Mouse (Mus musculus): ENCODE measurements at regions not wholly inside any gene's neighbourhood (a gene's known extent, or its start where the extent isn't known, plus 50 kb on each side); places are given as distances from the start of the nearest gene placed in this dataset.

- H3K4me2 ChIP-seq = no peak overlapping the region
- 35% methylated on average over 3 of the region's 3 CpGs for WGBS
- H3K36me3 ChIP-seq (ENCODE audit: control insufficient read depth, insufficient read depth, low read length) = no peaks in the 10 kb centered on the region
- no peak overlapping the region for H3K27ac ChIP-seq (ENCODE audit: low read depth, low read length)
- H3K9ac ChIP-seq (ENCODE audit: low read depth, low read length) = no peak overlapping the region
- H3K4me3 ChIP-seq (ENCODE audit: low read depth, low read length) = no peak overlapping the region
- ATAC-seq (replicated peaks; ENCODE audit: low FRiP score) (no peak), DNase-seq (ENCODE audit: low spot score) (no peak)
- H3K9me3 ChIP-seq (ENCODE audit: control insufficient read depth, low read length) = no peaks in the 10 kb centered on the region
- H3K4me1 ChIP-seq (replicated peaks; ENCODE audit: control insufficient read depth, insufficient read depth, low read length) = no peaks in the 10 kb centered on the region
- no peaks in the 10 kb centered on the region for H3K27me3 ChIP-seq (replicated peaks; ENCODE audit: control insufficient read depth, insufficient read depth, low read length)
Observed at GRCm38 (mm10) chr1:157940331-157940758, 415.8 kb downstream of the Brinp2 start.

- ATAC-seq (replicated peaks; ENCODE audit: low FRiP score) = no peak
- whole genome bisulfite sequencing = 54% methylated on average over 4 of the region's 4 CpGs
- H3K36me3 ChIP-seq (ENCODE audit: control insufficient read depth, insufficient read depth, low read length) = no peaks in the 10 kb centered on the region
Observed at GRCm38 (mm10) chr1:157957506-157957905, 398.6 kb downstream of the Brinp2 start.

GRCm38 (mm10) chr1:157964461-157964860 is 391.7 kb downstream of the Brinp2 start:
- H3K4me2 ChIP-seq = no peak overlapping the region
- 85% methylated on average over 3 of the region's 3 CpGs for WGBS
- H3K27me3 ChIP-seq (replicated peaks; ENCODE audit: control insufficient read depth, insufficient read depth, low read length) = no peaks in the 10 kb centered on the region
- H3K4me1 ChIP-seq (replicated peaks; ENCODE audit: control insufficient read depth, insufficient read depth, low read length) = no peaks in the 10 kb centered on the region
- H3K27ac ChIP-seq (ENCODE audit: low read depth, low read length) = no peak overlapping the region
- DNase-seq (ENCODE audit: low spot score) (no peak), ATAC-seq (replicated peaks; ENCODE audit: low FRiP score) (no peak)
- H3K36me3 ChIP-seq (ENCODE audit: control insufficient read depth, insufficient read depth, low read length) = no peaks in the 10 kb centered on the region
- H3K9me3 ChIP-seq (ENCODE audit: control insufficient read depth, low read length) = no peaks in the 10 kb centered on the region
- H3K4me3 ChIP-seq (ENCODE audit: low read depth, low read length) = no peak overlapping the region
- no peak overlapping the region for H3K9ac ChIP-seq (ENCODE audit: low read depth, low read length)

More at GRCm38 (mm10) chr1:157957506-157957905, 398.6 kb downstream of the Brinp2 start:
- no peak for DNase-seq (ENCODE audit: low spot score)
- Histone ChIP-seq H3K27me3 (replicated peaks; ENCODE audit: control insufficient read depth, insufficient read depth, low read length) (no peaks in the 10 kb centered on the region), H3K9me3 (ENCODE audit: control insufficient read depth, low read length) (no peaks in the 10 kb centered on the region), H3K4me3 (ENCODE audit: low read depth, low read length) (no peak overlapping the region), H3K4me1 (replicated peaks; ENCODE audit: control insufficient read depth, insufficient read depth, low read length) (no peaks in the 10 kb centered on the region), H3K4me2 (no peak overlapping the region), H3K9ac (ENCODE audit: low read depth, low read length) (no peak overlapping the region), H3K27ac (ENCODE audit: low read depth, low read length) (no peak overlapping the region)

GRCm38 (mm10) chr1:157969635-157970111 is 386.5 kb downstream of the Brinp2 start:
- Histone ChIP-seq H3K27me3 (replicated peaks; ENCODE audit: control insufficient read depth, insufficient read depth, low read length) (no peaks in the 10 kb centered on the region), H3K4me2 (no peak overlapping the region), H3K9me3 (ENCODE audit: control insufficient read depth, low read length) (no peaks in the 10 kb centered on the region), H3K4me1 (replicated peaks; ENCODE audit: control insufficient read depth, insufficient read depth, low read length) (no peaks in the 10 kb centered on the region), H3K9ac (ENCODE audit: low read depth, low read length) (no peak overlapping the region), H3K27ac (ENCODE audit: low read depth, low read length) (no peak overlapping the region), H3K4me3 (ENCODE audit: low read depth, low read length) (no peak overlapping the region), H3K36me3 (ENCODE audit: control insufficient read depth, insufficient read depth, low read length) (no peaks in the 10 kb centered on the region)
- WGBS = 80% methylated on average over 6 of the region's 6 CpGs
- ATAC-seq (replicated peaks; ENCODE audit: low FRiP score) (no peak), DNase-seq (ENCODE audit: low spot score) (no peak)

- H3K27me3 ChIP-seq (replicated peaks; ENCODE audit: control insufficient read depth, insufficient read depth, low read length) = no peaks in the 10 kb centered on the region
- H3K36me3 ChIP-seq (ENCODE audit: control insufficient read depth, insufficient read depth, low read length) = no peaks in the 10 kb centered on the region
- no peak overlapping the region for H3K27ac ChIP-seq (ENCODE audit: low read depth, low read length)
- H3K4me2 ChIP-seq = no peak overlapping the region
- ATAC-seq (replicated peaks; ENCODE audit: low FRiP score) (peak; percentile 39; the same call in 1 of the 2 replicates), DNase-seq (ENCODE audit: low spot score) (no peak)
- H3K9ac ChIP-seq (ENCODE audit: low read depth, low read length) = no peak overlapping the region
- no peak overlapping the region for H3K4me3 ChIP-seq (ENCODE audit: low read depth, low read length)
- H3K9me3 ChIP-seq (ENCODE audit: control insufficient read depth, low read length) = no peaks in the 10 kb centered on the region
- WGBS = 64% methylated on average over 10 of the region's 10 CpGs
- H3K4me1 ChIP-seq (replicated peaks; ENCODE audit: control insufficient read depth, insufficient read depth, low read length) = no peaks in the 10 kb centered on the region
Observed at GRCm38 (mm10) chr1:157973373-157974232, 382.5 kb downstream of the Brinp2 start.

GRCm38 (mm10) chr1:157974656-157975055 is 381.5 kb downstream of the Brinp2 start:
- 71% methylated on average over 4 of the region's 4 CpGs for WGBS
- H3K4me2 ChIP-seq = no peak overlapping the region

GRCm38 (mm10) chr1:158019161-158019560 is 337.0 kb downstream of the Brinp2 start:
- Histone ChIP-seq H3K27me3 (replicated peaks; ENCODE audit: control insufficient read depth, insufficient read depth, low read length) (no peaks in the 10 kb centered on the region), H3K4me1 (replicated peaks; ENCODE audit: control insufficient read depth, insufficient read depth, low read length) (no peaks in the 10 kb centered on the region), H3K9ac (ENCODE audit: low read depth, low read length) (no peak overlapping the region), H3K27ac (ENCODE audit: low read depth, low read length) (no peak overlapping the region), H3K4me2 (no peak overlapping the region), H3K4me3 (ENCODE audit: low read depth, low read length) (no peak overlapping the region), H3K9me3 (ENCODE audit: control insufficient read depth, low read length) (no peaks in the 10 kb centered on the region), H3K36me3 (ENCODE audit: control insufficient read depth, insufficient read depth, low read length) (no peaks in the 10 kb centered on the region)
- DNase-seq (ENCODE audit: low spot score) (no peak), ATAC-seq (replicated peaks; ENCODE audit: low FRiP score) (no peak)
- 27% methylated on average over 7 of the region's 7 CpGs for WGBS

More at GRCm38 (mm10) chr1:157974656-157975055, 381.5 kb downstream of the Brinp2 start:
- Histone ChIP-seq H3K9ac (ENCODE audit: low read depth, low read length) (no peak overlapping the region), H3K9me3 (ENCODE audit: control insufficient read depth, low read length) (no peaks in the 10 kb centered on the region), H3K27ac (ENCODE audit: low read depth, low read length) (no peak overlapping the region), H3K4me3 (ENCODE audit: low read depth, low read length) (no peak overlapping the region), H3K36me3 (ENCODE audit: control insufficient read depth, insufficient read depth, low read length) (no peaks in the 10 kb centered on the region), H3K27me3 (replicated peaks; ENCODE audit: control insufficient read depth, insufficient read depth, low read length) (no peaks in the 10 kb centered on the region), H3K4me1 (replicated peaks; ENCODE audit: control insufficient read depth, insufficient read depth, low read length) (no peaks in the 10 kb centered on the region)
- DNase-seq (ENCODE audit: low spot score) (no peak), ATAC-seq (replicated peaks; ENCODE audit: low FRiP score) (no peak)

GRCm38 (mm10) chr1:158039756-158040155 is 316.4 kb downstream of the Brinp2 start:
- Histone ChIP-seq H3K9me3 (ENCODE audit: control insufficient read depth, low read length) (no peaks in the 10 kb centered on the region), H3K4me1 (replicated peaks; ENCODE audit: control insufficient read depth, insufficient read depth, low read length) (no peaks in the 10 kb centered on the region), H3K36me3 (ENCODE audit: control insufficient read depth, insufficient read depth, low read length) (no peaks in the 10 kb centered on the region), H3K9ac (ENCODE audit: low read depth, low read length) (no peak overlapping the region), H3K27me3 (replicated peaks; ENCODE audit: control insufficient read depth, insufficient read depth, low read length) (no peaks in the 10 kb centered on the region), H3K27ac (ENCODE audit: low read depth, low read length) (no peak overlapping the region), H3K4me2 (no peak overlapping the region), H3K4me3 (ENCODE audit: low read depth, low read length) (no peak overlapping the region)
- no peak for DNase-seq (ENCODE audit: low spot score)
- no peak for ATAC-seq (replicated peaks; ENCODE audit: low FRiP score)
- 28% methylated on average over 2 of the region's 2 CpGs for WGBS

GRCm38 (mm10) chr1:158040334-158040733 is 315.8 kb downstream of the Brinp2 start:
- Histone ChIP-seq H3K4me3 (ENCODE audit: low read depth, low read length) (no peak overlapping the region), H3K9me3 (ENCODE audit: control insufficient read depth, low read length) (no peaks in the 10 kb centered on the region), H3K4me2 (no peak overlapping the region), H3K27me3 (replicated peaks; ENCODE audit: control insufficient read depth, insufficient read depth, low read length) (no peaks in the 10 kb centered on the region), H3K9ac (ENCODE audit: low read depth, low read length) (no peak overlapping the region), H3K27ac (ENCODE audit: low read depth, low read length) (no peak overlapping the region), H3K4me1 (replicated peaks; ENCODE audit: control insufficient read depth, insufficient read depth, low read length) (no peaks in the 10 kb centered on the region), H3K36me3 (ENCODE audit: control insufficient read depth, insufficient read depth, low read length) (no peaks in the 10 kb centered on the region)
- no peak for ATAC-seq (replicated peaks; ENCODE audit: low FRiP score)
- DNase-seq (ENCODE audit: low spot score) = no peak
- WGBS = 54% methylated on average over 4 of the region's 4 CpGs

Data from liver, embryonic 11.5 days (tissue).